Mouse (Mus musculus): ENCODE measurements around the gene Magt1. TPM values are rescaled to one million over a fixed set of nuclear protein-coding genes. Genes with fewer than 3 reads are reported as not detected.
"Not testable (repeated sequence)": the region's sequence is repeated elsewhere in the genome, so short reads cannot be mapped to it uniquely, and the experiment has no call there.

The Magt1 gene
- polyA plus RNA-seq, 1 experiment from 2014 or later: 56.8 TPM

- WGBS: 59% methylated on average over 3 of the region's 3 CpGs
- Histone ChIP-seq H3K9me3 (ENCODE audit: control insufficient read depth, low read length) (no peaks in the 10 kb centered on the region), H3K4me2 (peak overlapping the region; percentile 67), H3K27me3 (replicated peaks; ENCODE audit: control insufficient read depth, insufficient read depth, low read length) (no peaks in the 10 kb centered on the region), H3K4me3 (ENCODE audit: low read depth, low read length) (peak overlapping the region; percentile 43; the same call in 1 of the 2 replicates), H3K27ac (ENCODE audit: low read depth, low read length) (peak overlapping the region; percentile 71; the same call in 1 of the 2 replicates), H3K9ac (ENCODE audit: low read depth, low read length) (peak overlapping the region; percentile 60), H3K36me3 (ENCODE audit: control insufficient read depth, insufficient read depth, low read length) (no peaks in the 10 kb centered on the region), H3K4me1 (replicated peaks; ENCODE audit: control insufficient read depth, insufficient read depth, low read length) (peaks cover 2% of the 10 kb centered on the region; the same call in 1 of the 2 replicates)
- ATAC-seq (replicated peaks; ENCODE audit: low FRiP score) (no peak), DNase-seq (ENCODE audit: low spot score) (no peak)
These were observed 853 bp upstream of the Magt1 start for GRCm38 (mm10) chrX:106012559-106012958.

GRCm38 (mm10) chrX:106010762-106011161, 944 bp downstream of the Magt1 start:
- Histone ChIP-seq H3K4me2 (peak overlapping the region; percentile 60), H3K9me3 (ENCODE audit: control insufficient read depth, low read length) (no peaks in the 10 kb centered on the region), H3K4me3 (ENCODE audit: low read depth, low read length) (peak overlapping the region; percentile 62), H3K9ac (ENCODE audit: low read depth, low read length) (peak overlapping the region; percentile 76), H3K27me3 (replicated peaks; ENCODE audit: control insufficient read depth, insufficient read depth, low read length) (no peaks in the 10 kb centered on the region), H3K4me1 (replicated peaks; ENCODE audit: control insufficient read depth, insufficient read depth, low read length) (peaks cover 2% of the 10 kb centered on the region; the same call in 1 of the 2 replicates), H3K27ac (ENCODE audit: low read depth, low read length) (no peak overlapping the region), H3K36me3 (ENCODE audit: control insufficient read depth, insufficient read depth, low read length) (no peaks in the 10 kb centered on the region)
- WGBS: 20% methylated on average over 3 of the region's 3 CpGs
- ATAC-seq (replicated peaks; ENCODE audit: low FRiP score) (no peak), DNase-seq (ENCODE audit: low spot score) (no peak)

GRCm38 (mm10) chrX:106001605-106002004, 10.1 kb downstream of the Magt1 start:
- Histone ChIP-seq H3K27ac (ENCODE audit: low read depth, low read length) (no peak overlapping the region), H3K9me3 (ENCODE audit: control insufficient read depth, low read length) (no peaks in the 10 kb centered on the region), H3K4me1 (replicated peaks; ENCODE audit: control insufficient read depth, insufficient read depth, low read length) (no peaks in the 10 kb centered on the region), H3K27me3 (replicated peaks; ENCODE audit: control insufficient read depth, insufficient read depth, low read length) (no peaks in the 10 kb centered on the region), H3K36me3 (ENCODE audit: control insufficient read depth, insufficient read depth, low read length) (no peaks in the 10 kb centered on the region), H3K9ac (ENCODE audit: low read depth, low read length) (no peak overlapping the region), H3K4me3 (ENCODE audit: low read depth, low read length) (no peak overlapping the region), H3K4me2 (no peak overlapping the region)
- DNase-seq (ENCODE audit: low spot score) (no peak), ATAC-seq (replicated peaks; ENCODE audit: low FRiP score) (no peak)
- WGBS: 62% methylated on average over 1 of the region's 1 CpGs

GRCm38 (mm10) chrX:105957091-105957490, 54.6 kb downstream of the Magt1 start:
- not testable (repeated sequence) for H3K9me3 ChIP-seq (ENCODE audit: control insufficient read depth, low read length); ATAC-seq (replicated peaks; ENCODE audit: low FRiP score); H3K4me3 ChIP-seq (ENCODE audit: low read depth, low read length); H3K36me3 ChIP-seq (ENCODE audit: control insufficient read depth, insufficient read depth, low read length); H3K4me2 ChIP-seq; H3K27ac ChIP-seq (ENCODE audit: low read depth, low read length); H3K9ac ChIP-seq (ENCODE audit: low read depth, low read length); DNase-seq (ENCODE audit: low spot score); H3K27me3 ChIP-seq (replicated peaks; ENCODE audit: control insufficient read depth, insufficient read depth, low read length); H3K4me1 ChIP-seq (replicated peaks; ENCODE audit: control insufficient read depth, insufficient read depth, low read length)
- 73% methylated on average over 14 of the region's 14 CpGs for WGBS

GRCm38 (mm10) chrX:105953999-105954398, 57.7 kb downstream of the Magt1 start:
- WGBS: 74% methylated on average over 2 of the region's 2 CpGs
- Histone ChIP-seq H3K4me2 (no peak overlapping the region), H3K9ac (ENCODE audit: low read depth, low read length) (no peak overlapping the region), H3K36me3 (ENCODE audit: control insufficient read depth, insufficient read depth, low read length) (no peaks in the 10 kb centered on the region), H3K27ac (ENCODE audit: low read depth, low read length) (no peak overlapping the region), H3K4me3 (ENCODE audit: low read depth, low read length) (no peak overlapping the region), H3K27me3 (replicated peaks; ENCODE audit: control insufficient read depth, insufficient read depth, low read length) (no peaks in the 10 kb centered on the region), H3K9me3 (ENCODE audit: control insufficient read depth, low read length) (no peaks in the 10 kb centered on the region), H3K4me1 (replicated peaks; ENCODE audit: control insufficient read depth, insufficient read depth, low read length) (no peaks in the 10 kb centered on the region)
- no peak for DNase-seq (ENCODE audit: low spot score)
- no peak for ATAC-seq (replicated peaks; ENCODE audit: low FRiP score)

GRCm38 (mm10) chrX:105946357-105946756, 65.3 kb downstream of the Magt1 start:
- Histone ChIP-seq H3K27me3 (replicated peaks; ENCODE audit: control insufficient read depth, insufficient read depth, low read length) (no peaks in the 10 kb centered on the region), H3K9ac (ENCODE audit: low read depth, low read length) (no peak overlapping the region), H3K27ac (ENCODE audit: low read depth, low read length) (no peak overlapping the region), H3K4me1 (replicated peaks; ENCODE audit: control insufficient read depth, insufficient read depth, low read length) (no peaks in the 10 kb centered on the region), H3K36me3 (ENCODE audit: control insufficient read depth, insufficient read depth, low read length) (no peaks in the 10 kb centered on the region), H3K4me3 (ENCODE audit: low read depth, low read length) (no peak overlapping the region), H3K9me3 (ENCODE audit: control insufficient read depth, low read length) (no peaks in the 10 kb centered on the region), H3K4me2 (no peak overlapping the region)
- DNase-seq (ENCODE audit: low spot score) (no peak), ATAC-seq (replicated peaks; ENCODE audit: low FRiP score) (no peak)
- 39% methylated on average over 1 of the region's 1 CpGs for WGBS

- H3K36me3 ChIP-seq (ENCODE audit: control insufficient read depth, insufficient read depth, low read length): no peaks in the 10 kb centered on the region
These were observed 72.5 kb downstream of the Magt1 start for GRCm38 (mm10) chrX:105939245-105939644.

GRCm38 (mm10) chrX:105937736-105938135, 74.0 kb downstream of the Magt1 start:
- Histone ChIP-seq H3K27me3 (replicated peaks; ENCODE audit: control insufficient read depth, insufficient read depth, low read length) (no peaks in the 10 kb centered on the region), H3K9ac (ENCODE audit: low read depth, low read length) (no peak overlapping the region), H3K4me1 (replicated peaks; ENCODE audit: control insufficient read depth, insufficient read depth, low read length) (no peaks in the 10 kb centered on the region), H3K4me3 (ENCODE audit: low read depth, low read length) (no peak overlapping the region), H3K9me3 (ENCODE audit: control insufficient read depth, low read length) (no peaks in the 10 kb centered on the region), H3K4me2 (no peak overlapping the region), H3K27ac (ENCODE audit: low read depth, low read length) (no peak overlapping the region), H3K36me3 (ENCODE audit: control insufficient read depth, insufficient read depth, low read length) (no peaks in the 10 kb centered on the region)
- no peak for DNase-seq (ENCODE audit: low spot score)
- WGBS: 73% methylated on average over 2 of the region's 2 CpGs
- no peak for ATAC-seq (replicated peaks; ENCODE audit: low FRiP score)

More at GRCm38 (mm10) chrX:105939245-105939644, 72.5 kb downstream of the Magt1 start:
- H3K9ac ChIP-seq (ENCODE audit: low read depth, low read length): no peak overlapping the region
- ATAC-seq (replicated peaks; ENCODE audit: low FRiP score) (no peak), DNase-seq (ENCODE audit: low spot score) (no peak)
- H3K9me3 ChIP-seq (ENCODE audit: control insufficient read depth, low read length): no peaks in the 10 kb centered on the region
- H3K27ac ChIP-seq (ENCODE audit: low read depth, low read length): no peak overlapping the region
- no peaks in the 10 kb centered on the region for H3K27me3 ChIP-seq (replicated peaks; ENCODE audit: control insufficient read depth, insufficient read depth, low read length)
- H3K4me3 ChIP-seq (ENCODE audit: low read depth, low read length): no peak overlapping the region
- 82% methylated on average over 7 of the region's 7 CpGs for WGBS
- H3K4me1 ChIP-seq (replicated peaks; ENCODE audit: control insufficient read depth, insufficient read depth, low read length): no peaks in the 10 kb centered on the region
- H3K4me2 ChIP-seq: no peak overlapping the region

- H3K36me3 ChIP-seq (ENCODE audit: control insufficient read depth, insufficient read depth, low read length): no peaks in the 10 kb centered on the region
- WGBS: 55% methylated on average over 5 of the region's 5 CpGs
These were observed 77.4 kb downstream of the Magt1 start for GRCm38 (mm10) chrX:105934341-105934740.

More at GRCm38 (mm10) chrX:105934341-105934740, 77.4 kb downstream of the Magt1 start:
- Histone ChIP-seq H3K9me3 (ENCODE audit: control insufficient read depth, low read length) (no peaks in the 10 kb centered on the region), H3K4me2 (no peak overlapping the region), H3K27me3 (replicated peaks; ENCODE audit: control insufficient read depth, insufficient read depth, low read length) (no peaks in the 10 kb centered on the region), H3K4me1 (replicated peaks; ENCODE audit: control insufficient read depth, insufficient read depth, low read length) (no peaks in the 10 kb centered on the region), H3K27ac (ENCODE audit: low read depth, low read length) (no peak overlapping the region), H3K9ac (ENCODE audit: low read depth, low read length) (no peak overlapping the region), H3K4me3 (ENCODE audit: low read depth, low read length) (no peak overlapping the region)
- ATAC-seq (replicated peaks; ENCODE audit: low FRiP score) (no peak), DNase-seq (ENCODE audit: low spot score) (no peak)
